Mouse (Mus musculus) limb, embryonic 14.5 days (tissue): Measurements from ENCODE around the gene Ndufa6. TPM values are rescaled to one million over a fixed set of nuclear protein-coding genes. Genes with fewer than 3 reads are reported as not detected.
"Not testable (repeated sequence)": the region's sequence is repeated elsewhere in the genome, so short reads cannot be mapped to it uniquely, and the experiment has no call there.

Experiments used
- ATAC-seq: fragments of 200-750 bp; cut with Nextera tagmentation; 2 replicates; pipeline ENCODE4 v1.8.0; 2017; ENCODE audit warnings: low read depth, moderate number of reproducible peaks, moderate TSS enrichment; ENCODE audit not compliant: low FRiP score
- DNase-seq: peaks from one replicate; pipeline ENCODE4 v3.0.0-alpha.2; 2015; ENCODE audit warnings: low spot score
- H3K27ac ChIP-seq: fragments of 300-500 bp; sonication (generic); replicated peaks from 2 replicates; pipeline ENCODE4 v1.5.1; 2014; ENCODE audit warnings: low read depth, mild to moderate bottlenecking, low read length, moderate library complexity, mixed read lengths
- H3K27me3 ChIP-seq: fragments of 300-500 bp; sonication (generic); 2 replicates; pipeline ENCODE4 v1.6.1; 2014; ENCODE audit warnings: low read length, mixed read lengths; ENCODE audit not compliant: control insufficient read depth, insufficient read depth
- H3K36me3 ChIP-seq: fragments of 300-500 bp; sonication (generic); 2 replicates; pipeline ENCODE4 v1.6.1; 2014; ENCODE audit warnings: mild to moderate bottlenecking, low read length, moderate library complexity, mixed read lengths; ENCODE audit not compliant: control insufficient read depth, insufficient read depth
- H3K4me1 ChIP-seq: fragments of 300-500 bp; sonication (generic); 2 replicates; pipeline ENCODE4 v1.6.1; 2014; ENCODE audit warnings: antibody characterized with exemption, low read length, mixed read lengths; ENCODE audit not compliant: control insufficient read depth, insufficient read depth
- H3K4me2 ChIP-seq: fragments of 300-500 bp; sonication (generic); replicated peaks from 2 replicates; pipeline ENCODE4 v1.6.1; 2014; ENCODE audit warnings: low read depth, mild to moderate bottlenecking, low read length, moderate library complexity; ENCODE audit not compliant: severe bottlenecking
- H3K4me3 ChIP-seq: fragments of 300-500 bp; sonication (generic); replicated peaks from 2 replicates; pipeline ENCODE4 v1.5.1; 2014; ENCODE audit warnings: low read length
- H3K9ac ChIP-seq: fragments of 300-500 bp; sonication (generic); 2 replicates; pipeline ENCODE4 v1.6.1; 2014; ENCODE audit warnings: mild to moderate bottlenecking, low read depth, low read length, moderate library complexity; ENCODE audit not compliant: severe bottlenecking
- H3K9me3 ChIP-seq: fragments of 300-500 bp; sonication (generic); 2 replicates; pipeline ENCODE4 v1.6.1; 2016; ENCODE audit warnings: low read length; ENCODE audit not compliant: control insufficient read depth
- POLR2A ChIP-seq: fragments of 200-500 bp; IDR thresholded peaks from 2 replicates; pipeline ENCODE4 v1.8.0; 2012; ENCODE audit warnings: inconsistent platforms, mild to moderate bottlenecking, moderate library complexity, borderline replicate concordance; ENCODE audit not compliant: insufficient read depth, insufficient read length; ENCODE audit errors: extremely low read depth
- WGBS: fragments of 180-500 bp; shearing (Covaris S2); extraction: QIAGEN DNeasy Blood & Tissue Kit; methylation state at CpG from one replicate; pipeline ENCODE4 v1.1.7; 2014; 5-methylcytosine and 5-hydroxymethylcytosine counted together
- polyA plus RNA-seq, 2 experiments: library from polyadenylated mRNA; depleted of rRNA in 1 of 2; stranded (reverse) in 1 of 2; unstranded in 1 of 2; fragments of >200 nt; fragmentation: Nextera tagmentation in 1 of 2; extraction: Ambion mirVana in 1 of 2; gene quantifications; 2 replicates each; pipeline versions ENCODE4 v1.2.1 to v1.2.3; 2012 to 2014

Ndufa6 gene
- polyA plus RNA-seq, 2 experiments: 318 to 348 TPM

DNA sequence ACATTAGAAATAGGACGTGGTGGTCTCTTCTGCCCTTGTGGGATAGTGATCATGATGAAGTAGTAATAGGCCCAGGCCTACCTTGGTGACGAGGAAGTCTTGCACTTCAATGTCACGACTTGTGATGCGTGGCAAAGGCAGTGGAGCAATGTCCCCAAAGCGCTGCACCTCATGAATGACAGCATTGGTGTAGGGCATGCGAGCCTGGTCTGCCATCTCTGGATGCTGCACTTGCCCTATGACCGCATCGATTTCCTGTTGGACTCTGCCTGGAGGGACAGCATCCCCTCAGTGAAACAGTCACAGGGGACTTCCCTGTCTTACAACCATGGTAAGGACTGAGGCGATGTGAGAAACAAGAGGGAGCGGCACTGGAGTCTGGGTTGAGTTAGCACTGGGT is 35.8 kb upstream of the Ndufa6 start:
- not testable (repeated sequence) for H3K4me2 ChIP-seq, H3K4me1 ChIP-seq, H3K9me3 ChIP-seq, H3K27ac ChIP-seq, H3K27me3 ChIP-seq, H3K4me3 ChIP-seq, H3K36me3 ChIP-seq, ATAC-seq, DNase-seq, H3K9ac ChIP-seq
- 93% methylated on average over 9 of the region's 10 CpGs for WGBS

DNA sequence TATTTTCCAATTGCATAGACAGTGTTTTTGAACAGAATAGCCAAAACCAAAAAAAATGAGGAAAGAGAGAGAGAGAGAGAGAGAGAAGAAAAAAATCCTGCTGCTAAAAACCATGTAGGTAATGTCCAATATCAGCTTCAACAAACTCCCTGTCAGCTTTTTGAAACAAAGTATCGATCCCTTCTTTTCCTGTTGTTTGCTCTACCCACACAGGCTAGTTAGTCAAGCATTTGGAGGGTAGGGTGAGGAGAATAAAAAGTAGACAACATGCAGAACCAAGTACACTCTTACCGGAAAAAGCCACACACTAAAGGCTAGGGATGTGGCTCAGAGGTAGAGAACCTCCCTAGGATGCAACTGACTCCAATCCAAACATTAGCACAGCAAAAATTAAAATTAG is 31.6 kb upstream of the Ndufa6 start:
- no peak for TF ChIP-seq POLR2A
- Histone ChIP-seq H3K4me1 (no peaks in the 10 kb centered on the region), H3K9me3 (no peaks in the 10 kb centered on the region), H3K4me2 (no peak overlapping the region), H3K27ac (no peak overlapping the region), H3K9ac (no peak overlapping the region), H3K27me3 (no peaks in the 10 kb centered on the region), H3K36me3 (no peaks in the 10 kb centered on the region), H3K4me3 (no peak overlapping the region)
- no peak for ATAC-seq
- WGBS: 92% methylated on average over 2 of the region's 2 CpGs
- no peak for DNase-seq

DNA sequence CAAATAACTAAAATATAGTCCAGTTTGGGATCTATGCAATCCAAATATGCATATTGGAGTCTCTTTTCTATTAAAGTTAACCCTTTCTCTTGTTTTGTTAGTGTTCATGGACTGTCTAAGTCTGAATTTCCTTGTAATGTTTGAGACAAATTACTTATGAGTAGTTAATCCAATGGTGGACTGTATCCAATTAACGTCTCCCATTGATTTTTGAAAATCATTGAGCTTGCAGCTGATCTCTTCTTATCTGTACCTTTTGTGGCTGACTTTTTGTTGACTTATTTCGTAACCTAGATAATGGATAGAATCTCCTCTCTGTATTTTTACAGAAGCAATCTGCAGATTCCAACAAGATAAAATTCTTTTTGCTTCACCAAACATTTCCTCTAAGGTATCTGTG is 28.3 kb upstream of the Ndufa6 start:
- Histone ChIP-seq H3K4me2 (no peak overlapping the region), H3K4me3 (no peak overlapping the region), H3K36me3 (no peaks in the 10 kb centered on the region), H3K9ac (no peak overlapping the region), H3K9me3 (no peaks in the 10 kb centered on the region), H3K27ac (no peak overlapping the region), H3K27me3 (no peaks in the 10 kb centered on the region), H3K4me1 (peaks cover 3% of the 10 kb centered on the region; the same call in 1 of the 2 replicates)
- WGBS: 90% methylated on average over 2 of the region's 2 CpGs
- DNase-seq (no peak), ATAC-seq (no peak)
- no peak for TF ChIP-seq POLR2A

- no peak for ATAC-seq
- H3K36me3 ChIP-seq: no peaks in the 10 kb centered on the region
- 45% methylated on average over 7 of the region's 7 CpGs for WGBS
- peaks cover 6% of the 10 kb centered on the region; the same call in 1 of the 2 replicates for H3K4me1 ChIP-seq
- no peaks in the 10 kb centered on the region for H3K27me3 ChIP-seq
- H3K27ac ChIP-seq: no peak overlapping the region
- H3K9me3 ChIP-seq: no peaks in the 10 kb centered on the region
- TF ChIP-seq POLR2A: no peak
- no peak overlapping the region for H3K9ac ChIP-seq
- peak overlapping the region; percentile 39 for H3K4me3 ChIP-seq
- H3K4me2 ChIP-seq: peak overlapping the region; percentile 70
- DNase-seq: no peak
Observed at GRCm38 (mm10) chr15:82380714-82381062, 26.6 kb upstream of the Ndufa6 start.

GRCm38 (mm10) chr15:82379871-82380713 is 26.0 kb upstream of the Ndufa6 start, which contains the start of gene Cyp2d22:
Gene Cyp2d22 (minus strand): TSS chr15:82380260.
- Histone ChIP-seq H3K4me3 (peak within 1 kb of the TSS; percentile 39), H3K36me3 (no peaks in the 10 kb centered on the region), H3K9me3 (no peaks in the 10 kb centered on the region), H3K27ac (0 out of 2 replicates have a peak within 1 kb of the TSS, but pooled peaks have one; percentile 0), H3K4me2 (peak within 1 kb of the TSS; percentile 70), H3K9ac (peak within 1 kb of the TSS; percentile 55), H3K4me1 (peaks cover 6% of the 10 kb centered on the region; the same call in 1 of the 2 replicates), H3K27me3 (no peaks in the 10 kb centered on the region)
- WGBS: under 1% methylated on average over 17 of the region's 24 CpGs
- ATAC-seq (peak; percentile 81), DNase-seq (peak; percentile 43)
- no peak for TF ChIP-seq POLR2A

- peaks cover 6% of the 10 kb centered on the region; the same call in 1 of the 2 replicates for H3K4me1 ChIP-seq
- no peaks in the 10 kb centered on the region for H3K36me3 ChIP-seq
- no peak for ATAC-seq
- no peak for TF ChIP-seq POLR2A
- no peaks in the 10 kb centered on the region for H3K27me3 ChIP-seq
- peak overlapping the region; percentile 55 for H3K9ac ChIP-seq
- DNase-seq: no peak
- H3K27ac ChIP-seq: 0 out of 2 replicates have a peak overlapping the region, but pooled peaks have one; percentile 0
- 28% methylated on average over 7 of the region's 7 CpGs for WGBS
- H3K4me3 ChIP-seq: peak overlapping the region; percentile 39
- H3K4me2 ChIP-seq: peak overlapping the region; percentile 70
- H3K9me3 ChIP-seq: no peaks in the 10 kb centered on the region
Observed at GRCm38 (mm10) chr15:82379511-82379870, 25.4 kb upstream of the Ndufa6 start.
